Mouse (Mus musculus) neutrophil, adult 65 days (primary cell): ENCODE data around the gene Tm9sf3. TPM values are rescaled to one million over a fixed set of nuclear protein-coding genes. Genes with fewer than 3 reads are reported as not detected.

Experiments
- total RNA-seq: library from RNA; stranded (reverse); gene quantifications from 2 replicates; pipeline ENCODE4 v1.2.4, GENCODE M21; 2023

Gene Tm9sf3
- 79.6 and 85.3 TPM in 2 replicates for total RNA-seq

GRCm38 (mm10) chr19:41263630-41264295, at the start of gene Tm9sf3:
TSS of gene Tm9sf3 (minus strand) at chr19:41263997.

GRCm38 (mm10) chr19:41206811-41207344, 56.9 kb downstream of the Tm9sf3 start, which contains the start of gene Tll2:
TSS of gene Tll2 (minus strand) at chr19:41206835.

Other genes with a start within 250 kb of the Tm9sf3 start
- gene Dntt, start 234.7 kb downstream of the Tm9sf3 start, total RNA-seq = 0.95 and 1.2 TPM in 2 replicates
- not detected in 2 replicates for gene Opalin, start 186.9 kb downstream of the Tm9sf3 start, total RNA-seq
- not detected in 2 replicates for gene Tll2, start 57.2 kb downstream of the Tm9sf3 start, total RNA-seq
- gene Pik3ap1, start 121.1 kb upstream of the Tm9sf3 start, total RNA-seq = 126 and 197 TPM in 2 replicates
- 26.0 and 33.8 TPM in 2 replicates for gene Lcor, start 218.6 kb upstream of the Tm9sf3 start, total RNA-seq